Mouse (Mus musculus) CD4-positive helper T cell, adult 2 months (primary cell): ENCODE data around the gene Fam186b.
A peak's percentile ranks its signal among the peaks of the same experiment; 100 is the strongest.

ENCODE experiments used
- DNase-seq: peaks from one replicate; pipeline ENCODE4 v3.0.0-alpha.2; 2012; ENCODE audit warnings: low read depth, missing footprints, low spot score

Gene Fam186b

GRCm38 (mm10) chr15:99224208-99224911, 71.3 kb downstream of the Fam186b start, which contains the start of gene Kcnh3:
Kcnh3 (plus strand) TSS chr15:99224861.
- peak; percentile 81 for DNase-seq

GRCm38 (mm10) chr15:99223585-99224207, 72.0 kb downstream of the Fam186b start:
- DNase-seq: peak; percentile 58

- no peak for DNase-seq
These were observed 72.7 kb downstream of the Fam186b start for GRCm38 (mm10) chr15:99222794-99223584.

GRCm38 (mm10) chr15:99221315-99221952, 74.3 kb downstream of the Fam186b start:
- no peak for DNase-seq
